Mouse (Mus musculus): ENCODE results near the gene Pla2g16. TPM values are rescaled to one million over a fixed set of nuclear protein-coding genes. Genes with fewer than 3 reads are reported as not detected.

Gene Pla2g16
- polyA plus RNA-seq, 1 experiment from 2014 or later, result 4.6 TPM

Other genes with a start within 250 kb of the Pla2g16 start
- 47.0 and 56.5 TPM in 2 replicates for gene Mark2, start 215.6 kb upstream of the Pla2g16 start, polyA plus RNA-seq (2016; fragmentation: Nextera tagmentation; extraction: Ambion mirVana)
- gene Spindoc, start 174.5 kb upstream of the Pla2g16 start, polyA plus RNA-seq (2016; fragmentation: Nextera tagmentation; extraction: Ambion mirVana), result 44.9 and 48.0 TPM in 2 replicates
- 7.0 and 8.6 TPM in 2 replicates for gene 2700081O15Rik, start 139.8 kb upstream of the Pla2g16 start, polyA plus RNA-seq (2016; fragmentation: Nextera tagmentation; extraction: Ambion mirVana)
- 256 and 280 TPM in 2 replicates for gene Rtn3, start 74.2 kb upstream of the Pla2g16 start, polyA plus RNA-seq (2016; fragmentation: Nextera tagmentation; extraction: Ambion mirVana)
- gene Atl3, start 63.4 kb upstream of the Pla2g16 start, polyA plus RNA-seq (2016; fragmentation: Nextera tagmentation; extraction: Ambion mirVana), result 4.6 and 7.2 TPM in 2 replicates
- gene Lgals12, start 49.7 kb downstream of the Pla2g16 start, polyA plus RNA-seq (2016; fragmentation: Nextera tagmentation; extraction: Ambion mirVana), result not detected in 2 replicates
- gene Hrasls5, start 55.1 kb downstream of the Pla2g16 start, polyA plus RNA-seq (2016; fragmentation: Nextera tagmentation; extraction: Ambion mirVana), result not detected in 2 replicates
- gene Slc22a19, start 153.9 kb downstream of the Pla2g16 start, polyA plus RNA-seq (2016; fragmentation: Nextera tagmentation; extraction: Ambion mirVana), result not detected in 2 replicates
- not detected in 2 replicates for gene Slc22a26, start 245.2 kb downstream of the Pla2g16 start, polyA plus RNA-seq (2016; fragmentation: Nextera tagmentation; extraction: Ambion mirVana)